9 mouse cellular contexts compared by ENCODE assay signal in the genomic region with DNA sequence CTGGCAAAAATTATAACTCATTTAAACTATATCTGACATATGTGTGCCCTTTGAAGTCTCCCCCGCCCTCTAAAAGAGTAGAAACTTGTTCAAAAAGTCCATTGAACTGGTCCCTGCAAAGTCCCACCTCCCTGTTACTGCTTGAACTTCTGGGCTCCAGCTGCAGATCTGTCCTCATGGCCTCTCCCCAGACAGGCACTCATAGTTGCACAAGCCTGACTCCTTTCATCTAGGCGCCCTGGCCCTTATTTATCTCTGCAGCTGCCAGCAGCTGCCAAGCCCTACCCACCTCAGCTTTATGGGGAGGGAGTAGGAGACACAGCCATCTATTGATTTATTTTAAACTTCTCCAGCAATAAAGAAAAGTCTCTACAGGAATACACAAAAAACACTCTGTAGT.
DNase-seq lines count a peak whose midpoint lies in the region; ATAC-seq and TF ChIP-seq lines count a peak whose summit lies in the region.
"Had no signal": no experiment of that assay in that cellular context is flagged by ENCODE, and none has a peak within 500 bp of the region (broad histone marks: within the 10 kb centered on the region; RNA-seq: fewer than 3 reads in every experiment).

No protein-coding gene starts in this region.

- ATAC-seq in limb, embryonic 12.5 days (ENCODE audit: insufficient number of reproducible peaks, insufficient read depth, low FRiP score, low TSS enrichment, low read depth): 0 out of 2 replicates have a peak, but pooled peaks have one; percentile 59
- ATAC-seq in midbrain, embryonic 15.5 days (replicated peaks): no peak

- 0 out of 2 replicates have a peak overlapping the region, but pooled peaks have one; percentile 9 for H3K4me2 ChIP-seq in limb, embryonic 12.5 days
- H3K4me2 ChIP-seq in midbrain, embryonic 15.5 days: no peak overlapping the region
- H3K4me2 ChIP-seq: midbrain, embryonic 12.5 days had no signal

- no peak for TF ChIP-seq POLR2A in small intestine, adult 2 months (IDR thresholded peaks at IDR 0.05; ENCODE audit: low read depth, low read length)

- H3K27ac ChIP-seq in limb, embryonic 12.5 days: peak overlapping the region; percentile 70
- 0 out of 2 replicates have a peak overlapping the region, but pooled peaks have one; percentile 45 for H3K27ac ChIP-seq in small intestine, adult 2 months (ENCODE audit: insufficient read depth, low read depth, low read length)
- H3K27ac ChIP-seq in midbrain, embryonic 15.5 days: no peak overlapping the region
- H3K27ac ChIP-seq: midbrain, embryonic 12.5 days had no signal

- no peaks in the 10 kb centered on the region for H3K9me3 ChIP-seq in limb, embryonic 12.5 days
- no peaks in the 10 kb centered on the region for H3K9me3 ChIP-seq in midbrain, embryonic 15.5 days
- H3K9me3 ChIP-seq: midbrain, embryonic 12.5 days had no signal

- peaks cover 48% of the 10 kb centered on the region for H3K36me3 ChIP-seq in limb, embryonic 12.5 days
- H3K36me3 ChIP-seq in small intestine, adult 2 months (ENCODE audit: control insufficient read depth, insufficient read depth, low read length): no peaks in the 10 kb centered on the region
- H3K36me3 ChIP-seq in midbrain, embryonic 15.5 days (replicated peaks): no peaks in the 10 kb centered on the region

- H3K9ac ChIP-seq in limb, embryonic 12.5 days (replicated peaks): no peak overlapping the region
- H3K9ac ChIP-seq in midbrain, embryonic 15.5 days: no peak overlapping the region
- H3K9ac ChIP-seq: midbrain, embryonic 12.5 days had no signal

- TF ChIP-seq CTCF in small intestine, adult 2 months (IDR thresholded peaks at IDR 0.05; ENCODE audit: extremely low read depth, insufficient read length, insufficient replicate concordance, low read depth, low read length): no peak

- 13% methylated on average over 2 of the region's 2 CpGs for WGBS in limb, embryonic 12.5 days
- 19% methylated on average over 2 of the region's 2 CpGs for WGBS in small intestine, adult 2 months
- WGBS in midbrain, embryonic 15.5 days: 72% methylated on average over 2 of the region's 2 CpGs

- H3K27me3 ChIP-seq in limb, embryonic 12.5 days: no peaks in the 10 kb centered on the region
- H3K27me3 ChIP-seq in small intestine, adult 2 months (ENCODE audit: control insufficient read depth, insufficient read depth, low read length): no peaks in the 10 kb centered on the region
- no peaks in the 10 kb centered on the region for H3K27me3 ChIP-seq in midbrain, embryonic 15.5 days (replicated peaks)
- H3K27me3 ChIP-seq: midbrain, embryonic 12.5 days had no signal

- peak; percentile 37 for DNase-seq in embryo, embryonic 11 days
- DNase-seq in embryo, embryonic 10 days (ENCODE audit: low spot score): no peak
- peak; percentile 41 to 55 for DNase-seq in heart, adult 18-20 months
- DNase-seq in frontal cortex, postnatal 10 days (ENCODE audit: low spot score in 2 of 2): no peak
- no peak for DNase-seq in frontal cortex, postnatal 36 days (ENCODE audit: low spot score in 2 of 2)

- H3K4me3 ChIP-seq in limb, embryonic 12.5 days (replicated peaks): no peak overlapping the region
- no peak overlapping the region for H3K4me3 ChIP-seq in small intestine, adult 2 months (ENCODE audit: low read depth, low read length)
- H3K4me3 ChIP-seq in midbrain, embryonic 15.5 days: no peak overlapping the region
- H3K4me3 ChIP-seq: midbrain, embryonic 12.5 days had no signal

- H3K4me1 ChIP-seq in limb, embryonic 12.5 days (replicated peaks): peaks cover 19% of the 10 kb centered on the region
- peaks cover 8% of the 10 kb centered on the region; the same call in 1 of the 2 replicates for H3K4me1 ChIP-seq in small intestine, adult 2 months (ENCODE audit: control insufficient read depth, insufficient read depth, insufficient read length, low read length)
- H3K4me1 ChIP-seq in midbrain, embryonic 15.5 days: no peaks in the 10 kb centered on the region
- H3K4me1 ChIP-seq: midbrain, embryonic 12.5 days had no signal

Comparison
In these comparisons a context has a peak if more than half of its experiments do, and no peak if none do; other contexts are left out.
1. DNase-seq: peak in embryo, embryonic 11 days (single experiment) and heart, adult 18-20 months (2 of 2); none in embryo, embryonic 10 days (single experiment), frontal cortex, postnatal 10 days (0 of 2) and frontal cortex, postnatal 36 days (0 of 2).